Comparison of ENCODE assay signal across 10 mouse cellular contexts in the genomic region with DNA sequence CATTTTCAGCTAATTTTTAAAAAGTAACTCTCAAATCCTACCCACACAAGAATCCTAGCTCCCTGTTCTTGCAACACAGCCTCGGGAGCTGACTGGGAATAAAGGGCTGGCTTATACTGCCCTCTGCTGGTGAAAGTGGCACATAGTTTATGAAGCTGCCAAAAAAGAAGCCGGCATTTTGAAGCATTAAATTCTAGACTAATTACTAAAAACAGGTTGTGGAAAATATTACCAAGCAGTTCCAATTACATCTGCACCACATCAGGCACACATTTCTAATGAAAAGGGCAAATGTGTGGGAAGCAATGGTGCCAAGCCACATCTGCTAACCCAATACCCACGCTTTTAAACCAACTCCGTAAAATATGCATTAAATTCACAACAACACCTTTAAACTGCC.
DNase-seq lines count a peak whose midpoint lies in the region; ATAC-seq and TF ChIP-seq lines count a peak whose summit lies in the region.
"Had no signal": no experiment of that assay in that cellular context is flagged by ENCODE, and none has a peak within 500 bp of the region (broad histone marks: within the 10 kb centered on the region; RNA-seq: fewer than 3 reads in every experiment).

No protein-coding gene starts in this region.

- 62% methylated on average over 4 of the region's 4 CpGs for WGBS in hindbrain, embryonic 10.5 days
- WGBS in hindbrain, embryonic 16.5 days = 52% methylated on average over 4 of the region's 4 CpGs
- 26% methylated on average over 4 of the region's 4 CpGs for WGBS in limb, embryonic 14.5 days

- H3K27me3 ChIP-seq in hindbrain, embryonic 10.5 days (ENCODE audit: insufficient read depth, poor library complexity, severe bottlenecking) = no peaks in the 10 kb centered on the region
- no peaks in the 10 kb centered on the region for H3K27me3 ChIP-seq in hindbrain, embryonic 16.5 days (replicated peaks; ENCODE audit: control insufficient read depth, insufficient read depth, low read length)
- no peaks in the 10 kb centered on the region for H3K27me3 ChIP-seq in limb, embryonic 14.5 days (ENCODE audit: control insufficient read depth, insufficient read depth, low read length)
- H3K27me3 ChIP-seq: liver, embryonic 15.5 days had no signal

- TF ChIP-seq POLR2A in limb, embryonic 14.5 days (IDR thresholded peaks at IDR 0.05; ENCODE audit: borderline replicate concordance, extremely low read depth, insufficient read depth, insufficient read length) = no peak

- H3K9me3 ChIP-seq in hindbrain, embryonic 10.5 days = no peaks in the 10 kb centered on the region
- no peaks in the 10 kb centered on the region for H3K9me3 ChIP-seq in hindbrain, embryonic 16.5 days (ENCODE audit: control insufficient read depth, low read length)
- H3K9me3 ChIP-seq in limb, embryonic 14.5 days (ENCODE audit: control insufficient read depth, low read length) = no peaks in the 10 kb centered on the region
- H3K9me3 ChIP-seq: embryonic facial prominence, embryonic 15.5 days; liver, embryonic 15.5 days had no signal

- no peak for ATAC-seq in hindbrain, embryonic 16.5 days
- peak; percentile 63 for ATAC-seq in limb, embryonic 14.5 days (ENCODE audit: low FRiP score, low read depth)

- no peak overlapping the region for H3K4me2 ChIP-seq in hindbrain, embryonic 16.5 days (ENCODE audit: low read length)
- H3K4me2 ChIP-seq in limb, embryonic 14.5 days (replicated peaks; ENCODE audit: low read depth, low read length, severe bottlenecking) = no peak overlapping the region
- H3K4me2 ChIP-seq: embryonic facial prominence, embryonic 15.5 days; liver, embryonic 15.5 days had no signal

- H3K4me1 ChIP-seq in hindbrain, embryonic 10.5 days (replicated peaks) = no peaks in the 10 kb centered on the region
- H3K4me1 ChIP-seq in hindbrain, embryonic 16.5 days (ENCODE audit: control insufficient read depth, insufficient read depth, low read depth, low read length) = no peaks in the 10 kb centered on the region
- H3K4me1 ChIP-seq in limb, embryonic 14.5 days (ENCODE audit: control insufficient read depth, insufficient read depth, low read length) = no peaks in the 10 kb centered on the region; the same call in 1 of the 2 replicates
- H3K4me1 ChIP-seq: embryonic facial prominence, embryonic 15.5 days; liver, embryonic 15.5 days had no signal

- no peaks in the 10 kb centered on the region for H3K36me3 ChIP-seq in hindbrain, embryonic 10.5 days
- H3K36me3 ChIP-seq in hindbrain, embryonic 16.5 days (ENCODE audit: control insufficient read depth, insufficient read depth, low read length) = no peaks in the 10 kb centered on the region
- H3K36me3 ChIP-seq in limb, embryonic 14.5 days (ENCODE audit: control insufficient read depth, insufficient read depth, low read length) = no peaks in the 10 kb centered on the region
- H3K36me3 ChIP-seq: embryonic facial prominence, embryonic 15.5 days; liver, embryonic 15.5 days had no signal

- H3K27ac ChIP-seq in hindbrain, embryonic 10.5 days = no peak overlapping the region
- no peak overlapping the region for H3K27ac ChIP-seq in hindbrain, embryonic 16.5 days (ENCODE audit: low read depth, low read length)
- no peak overlapping the region for H3K27ac ChIP-seq in limb, embryonic 14.5 days (replicated peaks; ENCODE audit: low read depth, low read length)
- H3K27ac ChIP-seq: embryonic facial prominence, embryonic 15.5 days; liver, embryonic 15.5 days had no signal

- DNase-seq in hindbrain, embryonic 10.5 days (ENCODE audit: low spot score) = peak; percentile 29
- peak; percentile 42 for DNase-seq in urinary bladder, postnatal 25 days (ENCODE audit: low spot score)
- DNase-seq in urinary bladder, adult 2 months (ENCODE audit: low spot score) = no peak
- DNase-seq in cerebellum, postnatal 25 days = peak; percentile 40 to 62
- DNase-seq in limb, embryonic 14.5 days (ENCODE audit: low spot score) = peak; percentile 71
- no peak for DNase-seq in right cerebral cortex, postnatal 25 days
- no peak for DNase-seq in gastrocnemius, postnatal 10 days

- no peak overlapping the region for H3K9ac ChIP-seq in hindbrain, embryonic 16.5 days (ENCODE audit: low read depth, low read length)
- no peak overlapping the region for H3K9ac ChIP-seq in limb, embryonic 14.5 days (ENCODE audit: low read depth, low read length, severe bottlenecking)
- H3K9ac ChIP-seq: embryonic facial prominence, embryonic 15.5 days; liver, embryonic 15.5 days had no signal

- H3K4me3 ChIP-seq in hindbrain, embryonic 10.5 days = no peak overlapping the region
- no peak overlapping the region for H3K4me3 ChIP-seq in hindbrain, embryonic 16.5 days (ENCODE audit: low read length)
- no peak overlapping the region for H3K4me3 ChIP-seq in limb, embryonic 14.5 days (replicated peaks; ENCODE audit: low read length)
- H3K4me3 ChIP-seq: embryonic facial prominence, embryonic 15.5 days; liver, embryonic 15.5 days had no signal

Comparison
In these comparisons a context has a peak if more than half of its experiments do, and no peak if none do; other contexts are left out.
1. DNase-seq: peak in hindbrain, embryonic 10.5 days (single experiment), urinary bladder, postnatal 25 days (single experiment), cerebellum, postnatal 25 days (2 of 2) and limb, embryonic 14.5 days (single experiment); none in urinary bladder, adult 2 months (single experiment), right cerebral cortex, postnatal 25 days (single experiment) and gastrocnemius, postnatal 10 days (single experiment).